Mouse (Mus musculus): Measurements from ENCODE around the gene 4930432K21Rik.

GRCm38 (mm10) chr8:84183261-84184084 lies 35.6 kb downstream of the 4930432K21Rik start:
- TF ChIP-seq EP300 (IDR thresholded peaks at IDR 0.05; ENCODE audit: low read depth), result no peak
- TF ChIP-seq CTCF (IDR thresholded peaks at IDR 0.05; ENCODE audit: low read depth), result no peak
